8 mouse cellular contexts compared by ENCODE assay signal in genomic region chr7:28294481-28294880, GRCm38 (mm10). TPM values are rescaled to one million over a fixed set of nuclear protein-coding genes. Genes with fewer than 3 reads are reported as not detected.
DNase-seq lines count a peak whose midpoint lies in the region; ATAC-seq and TF ChIP-seq lines count a peak whose summit lies in the region.

No protein-coding gene starts in this region.

- peaks cover 44% of the 10 kb centered on the region for H3K27me3 ChIP-seq in forebrain, embryonic 14.5 days (replicated peaks; ENCODE audit: control insufficient read depth, insufficient read depth, low read length)
- peaks cover 4% of the 10 kb centered on the region; the same call in 1 of the 2 replicates for H3K27me3 ChIP-seq in hindbrain, postnatal 0 days (ENCODE audit: insufficient read depth, low read length)
- H3K27me3 ChIP-seq in midbrain, embryonic 10.5 days (ENCODE audit: low read depth, poor library complexity, severe bottlenecking): peaks cover 100% of the 10 kb centered on the region
- peaks cover 42% of the 10 kb centered on the region for H3K27me3 ChIP-seq in small intestine, adult 2 months (ENCODE audit: control insufficient read depth, insufficient read depth, low read length)

- 0 out of 2 replicates have a peak, but pooled peaks cover 6% of the 10 kb centered on the region for H3K36me3 ChIP-seq in forebrain, embryonic 14.5 days (ENCODE audit: control insufficient read depth, insufficient read depth, low read length)
- no peaks in the 10 kb centered on the region for H3K36me3 ChIP-seq in hindbrain, postnatal 0 days (ENCODE audit: insufficient read depth, low read length)
- H3K36me3 ChIP-seq in midbrain, embryonic 10.5 days: peaks cover 37% of the 10 kb centered on the region
- H3K36me3 ChIP-seq in small intestine, adult 2 months (ENCODE audit: control insufficient read depth, insufficient read depth, low read length): no peaks in the 10 kb centered on the region

- TF ChIP-seq CTCF in hindbrain, postnatal 0 days (IDR thresholded peaks at IDR 0.05; ENCODE audit: low read depth): no peak
- no peak for TF ChIP-seq CTCF in small intestine, adult 2 months (IDR thresholded peaks at IDR 0.05; ENCODE audit: extremely low read depth, insufficient read length, insufficient replicate concordance, low read depth, low read length)

- H3K4me1 ChIP-seq in forebrain, embryonic 14.5 days (ENCODE audit: control insufficient read depth, insufficient read depth, low read length): peaks cover 13% of the 10 kb centered on the region
- peaks cover 7% of the 10 kb centered on the region; the same call in 1 of the 2 replicates for H3K4me1 ChIP-seq in hindbrain, postnatal 0 days (ENCODE audit: insufficient read depth, low read length)
- H3K4me1 ChIP-seq in midbrain, embryonic 10.5 days: peaks cover 53% of the 10 kb centered on the region
- H3K4me1 ChIP-seq in small intestine, adult 2 months (ENCODE audit: control insufficient read depth, insufficient read depth, insufficient read length, low read length): peaks cover 10% of the 10 kb centered on the region

- no peak for TF ChIP-seq POLR2A in small intestine, adult 2 months (IDR thresholded peaks at IDR 0.05; ENCODE audit: low read depth, low read length)

- H3K27ac ChIP-seq in forebrain, embryonic 14.5 days (ENCODE audit: low read depth, low read length): no peak overlapping the region
- H3K27ac ChIP-seq in hindbrain, postnatal 0 days: no peak overlapping the region
- H3K27ac ChIP-seq in midbrain, embryonic 10.5 days (replicated peaks): peak overlapping the region; percentile 75
- no peak overlapping the region for H3K27ac ChIP-seq in small intestine, adult 2 months (ENCODE audit: insufficient read depth, low read depth, low read length)

- H3K9ac ChIP-seq in forebrain, embryonic 14.5 days (ENCODE audit: low read length): peak overlapping the region; percentile 62
- H3K9ac ChIP-seq in hindbrain, postnatal 0 days (replicated peaks; ENCODE audit: low read length): peak overlapping the region; percentile 51

- intact Hi-C loops in left cerebral cortex, postnatal 14 days (cut with DNase I): no loop called here

- peak overlapping the region; percentile 76 for H3K4me2 ChIP-seq in forebrain, embryonic 14.5 days (ENCODE audit: low read length)
- H3K4me2 ChIP-seq in hindbrain, postnatal 0 days (ENCODE audit: low read depth, low read length): peak overlapping the region; percentile 81

- peak; percentile 73 for ATAC-seq in forebrain, embryonic 14.5 days
- peak; percentile 76 for ATAC-seq in hindbrain, postnatal 0 days

- H3K4me3 ChIP-seq in forebrain, embryonic 14.5 days (ENCODE audit: low read depth, low read length): peak overlapping the region; percentile 42
- H3K4me3 ChIP-seq in hindbrain, postnatal 0 days (ENCODE audit: low read length): peak overlapping the region; percentile 49
- peak overlapping the region; percentile 63 for H3K4me3 ChIP-seq in midbrain, embryonic 10.5 days
- H3K4me3 ChIP-seq in small intestine, adult 2 months (ENCODE audit: low read depth, low read length): peak overlapping the region; percentile 58

- DNase-seq in cerebellum, adult 11-12 months: peak; percentile 36
- no peak for DNase-seq in cerebellum, adult 8-10 months
- DNase-seq in adrenal gland, postnatal 25 days: peak; percentile 80
- peak; percentile 90 for DNase-seq in forebrain, embryonic 14.5 days (ENCODE audit: low spot score)
- DNase-seq in hindbrain, postnatal 0 days (ENCODE audit: low spot score): peak; percentile 93
- DNase-seq in left cerebral cortex, postnatal 14 days (ENCODE audit: low spot score in 2 of 2): peak; percentile 73
- DNase-seq in midbrain, embryonic 10.5 days (ENCODE audit: low spot score): peak; percentile 82

- WGBS in forebrain, embryonic 14.5 days: under 1% methylated on average over 54 of the region's 63 CpGs
- 1% methylated on average over 62 of the region's 63 CpGs for WGBS in hindbrain, postnatal 0 days
- WGBS in midbrain, embryonic 10.5 days: 4% methylated on average over 63 of the region's 63 CpGs
- WGBS in small intestine, adult 2 months: 4% methylated on average over 63 of the region's 63 CpGs

- H3K9me3 ChIP-seq in forebrain, embryonic 14.5 days (replicated peaks; ENCODE audit: control insufficient read depth, low read length): no peaks in the 10 kb centered on the region
- no peaks in the 10 kb centered on the region for H3K9me3 ChIP-seq in hindbrain, postnatal 0 days (ENCODE audit: low read length)
- H3K9me3 ChIP-seq in midbrain, embryonic 10.5 days (replicated peaks): no peaks in the 10 kb centered on the region

RNA-seq across cellular contexts. Expression of gene Selenov, which starts 3.5 kb away (rescaled TPM):
- not detected in 2 replicates for total RNA-seq in adrenal gland, postnatal 25 days (2021)
- 0.22 and 0.23 TPM in 2 replicates for polyA plus RNA-seq in forebrain, embryonic 14.5 days (2014; fragmentation: Nextera tagmentation; extraction: Ambion mirVana)
- 2.1 and 3.6 TPM in 2 replicates for total RNA-seq in hindbrain, postnatal 0 days (2014; rRNA removed)
- 5.1 and 7.1 TPM in 2 replicates for polyA plus RNA-seq in hindbrain, postnatal 0 days (2015; fragmentation: Nextera tagmentation; extraction: Ambion mirVana)
- 1 to 10 TPM; 1.2 to 3.4 TPM for total RNA-seq in left cerebral cortex, postnatal 14 days (2021)
- polyA plus RNA-seq in midbrain, embryonic 10.5 days (2016; fragmentation: Nextera tagmentation; extraction: Ambion mirVana): 0.46 and 1.4 TPM in 2 replicates
- not detected in 2 replicates for polyA plus RNA-seq in small intestine, adult 2 months (2012; rRNA removed)

RNA-seq across cellular contexts. Expression of gene Dll3, which starts 7.6 kb away (rescaled TPM):
- not detected in 2 replicates for total RNA-seq in adrenal gland, postnatal 25 days (2021)
- polyA plus RNA-seq in forebrain, embryonic 14.5 days (2014; fragmentation: Nextera tagmentation; extraction: Ambion mirVana): 14.2 and 16.3 TPM in 2 replicates
- 20.1 and 24.8 TPM in 2 replicates for total RNA-seq in hindbrain, postnatal 0 days (2014; rRNA removed)
- 17.0 and 20.2 TPM in 2 replicates for polyA plus RNA-seq in hindbrain, postnatal 0 days (2015; fragmentation: Nextera tagmentation; extraction: Ambion mirVana)
- total RNA-seq in left cerebral cortex, postnatal 14 days (2021): 1 to 10 TPM; 2.2 to 2.6 TPM
- polyA plus RNA-seq in midbrain, embryonic 10.5 days (2016; fragmentation: Nextera tagmentation; extraction: Ambion mirVana): 39.0 and 61.2 TPM in 2 replicates
- 0.44 and 2.4 TPM in 2 replicates for polyA plus RNA-seq in small intestine, adult 2 months (2012; rRNA removed)

RNA-seq across cellular contexts. Expression of gene Eid2b, which starts 16.9 kb away (rescaled TPM):
- 19.2 and 21.1 TPM in 2 replicates for total RNA-seq in adrenal gland, postnatal 25 days (2021)
- 33.3 and 35.1 TPM in 2 replicates for polyA plus RNA-seq in forebrain, embryonic 14.5 days (2014; fragmentation: Nextera tagmentation; extraction: Ambion mirVana)
- total RNA-seq in hindbrain, postnatal 0 days (2014; rRNA removed): 34.6 and 38.2 TPM in 2 replicates
- 42.3 and 45.1 TPM in 2 replicates for polyA plus RNA-seq in hindbrain, postnatal 0 days (2015; fragmentation: Nextera tagmentation; extraction: Ambion mirVana)
- total RNA-seq in left cerebral cortex, postnatal 14 days (2021): 10 to 100 TPM; 40.7 to 44.1 TPM
- 11.9 and 15.3 TPM in 2 replicates for polyA plus RNA-seq in midbrain, embryonic 10.5 days (2016; fragmentation: Nextera tagmentation; extraction: Ambion mirVana)
- polyA plus RNA-seq in small intestine, adult 2 months (2012; rRNA removed): 3.9 and 5.8 TPM in 2 replicates

RNA-seq across cellular contexts. Expression of gene Timm50, which starts 17.4 kb away (rescaled TPM):
- 72.0 and 81.3 TPM in 2 replicates for total RNA-seq in adrenal gland, postnatal 25 days (2021)
- polyA plus RNA-seq in forebrain, embryonic 14.5 days (2014; fragmentation: Nextera tagmentation; extraction: Ambion mirVana): 163 and 171 TPM in 2 replicates
- total RNA-seq in hindbrain, postnatal 0 days (2014; rRNA removed): 71.6 and 82.9 TPM in 2 replicates
- polyA plus RNA-seq in hindbrain, postnatal 0 days (2015; fragmentation: Nextera tagmentation; extraction: Ambion mirVana): 125 and 131 TPM in 2 replicates
- 10 to 100 TPM; 39.9 to 42.8 TPM for total RNA-seq in left cerebral cortex, postnatal 14 days (2021)
- polyA plus RNA-seq in midbrain, embryonic 10.5 days (2016; fragmentation: Nextera tagmentation; extraction: Ambion mirVana): 249 and 261 TPM in 2 replicates
- polyA plus RNA-seq in small intestine, adult 2 months (2012; rRNA removed): 37.3 and 62.7 TPM in 2 replicates

RNA-seq across cellular contexts. Expression of gene Eid2, which starts 26.8 kb away (rescaled TPM):
- total RNA-seq in adrenal gland, postnatal 25 days (2021): 22.5 and 26.6 TPM in 2 replicates
- polyA plus RNA-seq in forebrain, embryonic 14.5 days (2014; fragmentation: Nextera tagmentation; extraction: Ambion mirVana): 6.0 and 8.6 TPM in 2 replicates
- total RNA-seq in hindbrain, postnatal 0 days (2014; rRNA removed): 48.4 and 70.7 TPM in 2 replicates
- 21.0 and 22.3 TPM in 2 replicates for polyA plus RNA-seq in hindbrain, postnatal 0 days (2015; fragmentation: Nextera tagmentation; extraction: Ambion mirVana)
- total RNA-seq in left cerebral cortex, postnatal 14 days (2021): 10 to 100 TPM; 63.8 to 73.4 TPM
- 1.9 and 2.0 TPM in 2 replicates for polyA plus RNA-seq in midbrain, embryonic 10.5 days (2016; fragmentation: Nextera tagmentation; extraction: Ambion mirVana)
- polyA plus RNA-seq in small intestine, adult 2 months (2012; rRNA removed): 1.1 and 2.3 TPM in 2 replicates
